Mouse (Mus musculus): ENCODE data around the gene Klf8.

- no peak for TF ChIP-seq CTCF (IDR thresholded peaks at IDR 0.05; ENCODE audit: borderline replicate concordance, control insufficient read depth, extremely low read depth, insufficient read depth, low read length, poor library complexity)
- no peak for TF ChIP-seq POLR2A (IDR thresholded peaks at IDR 0.05; ENCODE audit: control insufficient read depth, extremely low read depth, insufficient read depth, low read length, poor library complexity)
Measured at GRCm38 (mm10) chrX:153381753-153382152, 144.5 kb downstream of the Klf8 start.
